Mouse (Mus musculus) ES-E14 (cell line): ENCODE measurements around the gene Zfp217.

Source experiments
- CHD2 ChIP-seq: IDR thresholded peaks from 2 replicates; pipeline ENCODE4 v1.6.1; 2014; ENCODE audit warnings: mild to moderate bottlenecking, low read depth, low read length, inconsistent platforms
- HCFC1 ChIP-seq: IDR thresholded peaks from 2 replicates; pipeline ENCODE4 v1.6.1; 2012; ENCODE audit warnings: low read length, inconsistent platforms, borderline replicate concordance; ENCODE audit not compliant: insufficient read depth
- MAFK ChIP-seq: IDR thresholded peaks from 2 replicates; pipeline ENCODE4 v1.6.1; 2014; ENCODE audit warnings: mild to moderate bottlenecking, low read depth, low read length, inconsistent platforms; ENCODE audit not compliant: insufficient read depth
- ZC3H11A ChIP-seq: IDR thresholded peaks from 2 replicates; pipeline ENCODE4 v1.6.1; 2012; ENCODE audit warnings: low read depth, mild to moderate bottlenecking, inconsistent platforms, low read length, borderline replicate concordance
- ZNF384 ChIP-seq: IDR thresholded peaks from 2 replicates; pipeline ENCODE4 v1.6.1; 2012; ENCODE audit warnings: low read depth, low read length, inconsistent platforms

DNA sequence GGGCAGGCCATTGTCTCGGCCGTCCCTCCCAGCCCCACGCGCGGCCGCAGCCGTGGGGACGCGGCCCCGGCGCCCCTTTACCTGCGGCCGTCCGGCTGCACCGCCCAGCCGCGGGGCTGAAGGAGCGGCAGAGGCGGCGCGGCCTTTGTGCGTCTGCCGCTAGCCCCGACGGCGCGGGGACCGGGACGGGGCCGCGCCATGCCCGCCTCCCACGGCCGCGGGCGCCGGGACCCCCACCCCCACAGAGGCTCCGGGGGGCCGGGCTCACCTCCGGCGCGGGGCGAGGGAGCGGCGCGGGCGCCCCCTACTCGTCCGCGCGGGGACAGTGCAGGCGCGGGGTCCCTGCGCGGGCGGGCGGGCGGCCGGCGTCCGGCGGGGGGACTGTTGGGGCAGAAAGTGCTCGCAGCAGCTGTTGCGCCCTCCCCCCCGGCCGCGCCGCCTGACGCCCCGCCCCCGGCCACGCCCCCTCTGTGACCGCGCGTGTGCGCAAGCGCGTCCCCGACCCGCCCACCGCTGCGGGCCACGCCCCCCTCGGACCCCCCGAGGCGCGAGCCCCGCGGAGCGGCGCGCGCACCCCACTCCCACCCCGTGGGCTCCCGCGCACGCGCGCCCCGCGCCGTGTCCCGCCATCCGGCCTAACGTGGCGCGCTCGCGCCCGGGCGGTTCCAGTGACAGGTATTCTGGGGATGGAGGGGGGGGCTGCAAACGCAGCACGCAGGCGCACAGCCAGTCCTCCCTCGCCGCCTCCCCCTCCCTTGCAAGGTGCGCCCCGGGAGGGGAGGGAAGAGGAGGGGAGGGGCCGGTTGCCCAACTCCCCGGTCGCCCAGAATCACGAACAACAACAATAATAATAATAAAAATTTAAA, 16.9 kb downstream of the Zfp217 start:
- TF ChIP-seq ZNF384 (no peak), HCFC1 (no peak), ZC3H11A (no peak), MAFK (no peak), CHD2 (no peak)
